Mouse (Mus musculus) lung, postnatal 0 days (tissue): ENCODE results near the gene Olfr921.

Source experiments
- CTCF ChIP-seq: IDR thresholded peaks from 2 replicates; pipeline ENCODE4 v1.5.1; 2016; ENCODE audit warnings: antibody characterized with exemption, mild to moderate bottlenecking
- EP300 ChIP-seq: IDR thresholded peaks from 2 replicates; pipeline ENCODE4 v1.6.1; 2016; ENCODE audit warnings: antibody characterized with exemption, mild to moderate bottlenecking, control low read depth

- TF ChIP-seq EP300 (no peak), CTCF (no peak)
These were observed 42.7 kb downstream of the Olfr921 start for GRCm38 (mm10) chr9:38815458-38815986.
